Mouse (Mus musculus) liver, embryonic 14.5 days (tissue): ENCODE data around the gene Tceal7.

ENCODE experiments used
- CTCF ChIP-seq: IDR thresholded peaks from 2 replicates; pipeline ENCODE4 v1.5.1; 2016; ENCODE audit warnings: antibody characterized with exemption, low read depth, control low read depth
- EP300 ChIP-seq: IDR thresholded peaks from 2 replicates; pipeline ENCODE4 v1.6.1; 2016; ENCODE audit warnings: antibody characterized with exemption, low read depth

DNA sequence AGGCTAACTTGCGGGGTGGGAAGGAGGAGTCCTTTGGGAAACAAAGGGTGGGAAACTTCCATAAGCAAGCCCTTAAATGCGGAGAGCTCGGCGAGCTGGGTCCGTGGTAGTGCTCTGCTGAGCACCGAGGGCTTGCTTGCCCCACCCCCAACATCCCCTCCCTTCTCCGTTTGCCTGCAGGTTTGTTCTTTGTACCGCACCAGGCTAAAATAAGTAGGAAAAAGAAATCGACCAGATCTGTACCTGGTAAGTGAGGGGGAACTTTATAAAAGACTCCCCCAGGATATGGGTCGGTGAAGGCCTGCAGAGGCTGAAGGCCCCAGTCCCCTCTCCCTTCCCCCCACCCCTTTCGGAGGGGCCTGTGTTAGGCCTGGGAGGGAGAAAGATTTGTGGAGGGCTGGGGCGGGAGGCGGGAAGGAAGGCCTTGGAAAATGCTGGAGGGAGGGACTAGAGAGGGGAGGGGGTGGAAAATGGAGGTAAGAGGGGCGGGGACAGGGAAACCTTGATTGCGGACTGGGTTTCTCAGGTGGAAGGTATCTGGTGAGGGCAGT lies 31.0 kb downstream of the Tceal7 start:
- TF ChIP-seq CTCF: no peak
- no peak for TF ChIP-seq EP300
